Mouse (Mus musculus) midbrain, embryonic 12.5 days (tissue): ENCODE results near the gene Hvcn1. TPM values are rescaled to one million over a fixed set of nuclear protein-coding genes. Genes with fewer than 3 reads are reported as not detected.

ENCODE experiments used
- ATAC-seq: fragments of 200-750 bp; cut with Nextera tagmentation; 2 replicates; pipeline ENCODE4 v1.8.0; 2017; ENCODE audit warnings: low read depth, moderate TSS enrichment, moderate library complexity; ENCODE audit not compliant: low FRiP score
- H3K27ac ChIP-seq: fragments of 300-500 bp; sonication (generic); replicated peaks from 2 replicates; pipeline ENCODE4 v1.5.1; 2016; ENCODE audit warnings: mild to moderate bottlenecking
- H3K27me3 ChIP-seq: fragments of 300-500 bp; sonication (generic); 2 replicates; pipeline ENCODE4 v1.6.1; 2016; ENCODE audit warnings: mild to moderate bottlenecking
- H3K36me3 ChIP-seq: fragments of 300-500 bp; sonication (generic); 2 replicates; pipeline ENCODE4 v1.6.1; 2016
- H3K4me1 ChIP-seq: fragments of 300-500 bp; sonication (generic); 2 replicates; pipeline ENCODE4 v1.6.1; 2016
- H3K4me2 ChIP-seq: fragments of 300-500 bp; sonication (generic); replicated peaks from 2 replicates; pipeline ENCODE4 v1.6.1; 2016; ENCODE audit warnings: mild to moderate bottlenecking, moderate library complexity
- H3K4me3 ChIP-seq: fragments of 300-500 bp; sonication (generic); 2 replicates; pipeline ENCODE4 v1.5.1; 2016; ENCODE audit warnings: mild to moderate bottlenecking
- H3K9ac ChIP-seq: fragments of 300-500 bp; sonication (generic); replicated peaks from 2 replicates; pipeline ENCODE4 v1.6.1; 2016; ENCODE audit warnings: mild to moderate bottlenecking, moderate library complexity
- H3K9me3 ChIP-seq: fragments of 300-500 bp; sonication (generic); 2 replicates; pipeline ENCODE4 v1.6.1; 2016; ENCODE audit warnings: mild to moderate bottlenecking
- WGBS: fragments of 180-500 bp; shearing (Covaris S2); methylation state at CpG from one replicate; pipeline ENCODE4 v1.1.7; 2016; 5-methylcytosine and 5-hydroxymethylcytosine counted together
- polyA plus RNA-seq: library from polyadenylated mRNA; unstranded; fragments of >200 nt; fragmentation: Nextera tagmentation; extraction: Ambion mirVana; gene quantifications from 2 replicates; pipeline ENCODE4 v1.2.1, GENCODE M21; 2016

Hvcn1 gene
- polyA plus RNA-seq = 9.4 and 10.8 TPM in 2 replicates

DNA sequence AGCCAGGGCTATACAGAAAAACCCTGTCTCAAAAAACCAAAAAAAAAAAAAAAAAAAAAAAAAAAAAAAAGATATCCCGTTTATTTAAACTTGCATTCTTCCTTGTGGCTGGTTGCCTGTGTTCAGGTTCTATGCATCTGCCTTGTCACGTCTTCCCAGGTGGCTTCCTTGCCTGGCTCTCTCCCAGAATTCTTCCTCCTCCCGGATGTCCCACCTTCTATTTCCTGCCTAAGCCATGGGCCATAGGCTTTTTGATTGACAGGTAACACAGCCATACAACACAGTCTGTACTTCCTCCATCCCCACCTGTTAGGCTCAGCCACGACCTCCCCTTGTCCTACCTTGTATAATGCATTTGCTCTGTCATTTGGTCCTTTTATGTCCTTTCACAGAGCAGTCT, at the start of gene Hvcn1:
Hvcn1 (plus strand) TSS at position 330 of the 400 bp plus-strand sequence.
- WGBS = 78% methylated on average over 4 of the region's 4 CpGs
- H3K4me2 ChIP-seq = no peak within 1 kb of the TSS
- no peaks in the 10 kb centered on the region for H3K9me3 ChIP-seq
- H3K36me3 ChIP-seq = no peaks in the 10 kb centered on the region
- H3K27me3 ChIP-seq = no peaks in the 10 kb centered on the region
- peaks cover 17% of the 10 kb centered on the region for H3K4me1 ChIP-seq
- no peak within 1 kb of the TSS for H3K4me3 ChIP-seq
- no peak within 1 kb of the TSS for H3K27ac ChIP-seq
- no peak within 1 kb of the TSS for H3K9ac ChIP-seq
- ATAC-seq = no peak

DNA sequence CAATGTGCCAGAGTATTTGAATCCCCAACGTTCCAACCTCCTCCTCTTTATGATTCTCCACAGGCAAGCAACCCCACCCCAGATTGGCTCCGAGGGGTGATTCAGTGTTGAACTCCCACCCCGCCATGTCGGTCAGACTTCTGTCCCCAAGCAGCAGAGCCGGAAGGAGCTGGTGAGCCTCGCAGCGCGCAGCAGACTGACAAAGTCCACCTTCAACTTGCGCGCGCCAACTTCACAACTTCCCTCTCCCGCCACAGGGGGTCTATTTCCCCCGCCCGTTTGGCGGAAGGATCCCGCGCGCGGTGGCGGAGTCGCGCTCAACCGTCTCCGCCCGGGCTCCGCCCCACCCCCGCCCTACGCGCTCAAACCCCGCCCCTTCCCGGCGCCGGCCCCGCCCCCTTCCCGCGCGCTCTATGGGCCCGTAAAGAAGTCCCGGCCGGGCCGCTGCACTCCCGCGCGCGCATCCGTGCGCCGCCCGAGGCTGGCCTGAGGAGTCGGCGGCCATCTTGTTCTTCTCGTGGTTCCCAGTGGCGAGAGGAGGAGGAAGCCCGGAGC, 48.7 kb upstream of the Hvcn1 start, which contains the start of gene Ppp1cc:
Ppp1cc (plus strand) TSS at position 452 of the 555 bp plus-strand sequence.
- H3K9ac ChIP-seq = peak within 1 kb of the TSS; percentile 95
- under 1% methylated on average over 43 of the region's 54 CpGs for WGBS
- peak within 1 kb of the TSS; percentile 82 for H3K27ac ChIP-seq
- peak; percentile 93 for ATAC-seq
- peaks cover 24% of the 10 kb centered on the region for H3K36me3 ChIP-seq
- H3K4me3 ChIP-seq = peak within 1 kb of the TSS; percentile 90
- H3K27me3 ChIP-seq = peaks cover 6% of the 10 kb centered on the region; the same call in 1 of the 2 replicates
- peaks cover 52% of the 10 kb centered on the region for H3K4me1 ChIP-seq
- H3K4me2 ChIP-seq = peak within 1 kb of the TSS; percentile 62
- H3K9me3 ChIP-seq = no peaks in the 10 kb centered on the region

DNA sequence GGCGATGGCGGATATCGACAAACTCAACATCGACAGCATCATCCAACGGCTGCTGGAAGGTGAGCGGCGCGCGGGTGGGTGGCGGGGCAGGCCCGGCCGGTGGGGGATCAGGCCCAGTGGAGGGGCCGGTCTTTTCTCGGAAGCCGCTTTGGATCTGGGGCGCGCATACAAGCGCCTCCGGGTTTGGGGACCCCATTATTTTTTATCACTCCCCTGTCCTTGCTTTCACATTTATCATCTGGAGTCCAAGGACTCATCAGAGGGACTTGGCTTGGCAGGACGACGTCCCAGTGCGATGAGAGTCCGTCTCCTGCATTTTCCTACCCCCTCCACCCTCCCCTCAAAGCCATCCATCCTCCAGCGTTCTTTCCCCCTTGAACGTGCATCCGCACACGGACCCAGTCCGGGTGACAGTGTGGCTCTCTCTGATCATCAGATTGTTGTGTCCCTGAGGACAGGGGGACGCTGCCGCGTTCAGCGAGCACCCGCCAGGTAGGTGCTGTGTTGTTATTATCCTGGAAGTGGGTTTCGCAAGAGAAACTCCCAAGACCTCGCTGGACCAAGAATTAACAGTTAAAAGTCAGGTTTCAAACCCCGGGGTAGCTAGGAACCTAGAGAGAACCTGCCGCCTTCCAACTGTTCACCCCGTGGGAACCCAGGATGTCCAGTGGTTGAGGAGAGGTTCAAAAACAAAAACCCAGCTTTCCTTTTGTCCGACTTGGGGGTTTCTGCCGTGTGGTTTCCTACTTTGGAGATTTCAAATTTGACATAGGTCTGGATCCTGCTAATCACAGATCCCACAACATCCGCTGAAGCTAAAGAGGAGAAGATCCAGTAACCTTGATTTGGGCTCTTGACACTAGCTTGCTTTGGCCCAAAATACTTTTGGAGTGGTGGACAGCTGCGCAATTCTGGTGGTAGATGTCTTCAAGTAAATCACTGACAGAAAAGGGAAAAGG, 47.8 kb upstream of the Hvcn1 start:
- Histone ChIP-seq H3K36me3 (peaks cover 32% of the 10 kb centered on the region), H3K27ac (peak overlapping the region; percentile 82), H3K4me1 (peaks cover 61% of the 10 kb centered on the region), H3K4me3 (peak overlapping the region; percentile 90), H3K27me3 (peaks cover 6% of the 10 kb centered on the region; the same call in 1 of the 2 replicates), H3K9me3 (no peaks in the 10 kb centered on the region), H3K4me2 (peak overlapping the region; percentile 61), H3K9ac (peak overlapping the region; percentile 95)
- 2% methylated on average over 41 of the region's 42 CpGs for WGBS
- ATAC-seq = peak; percentile 57

DNA sequence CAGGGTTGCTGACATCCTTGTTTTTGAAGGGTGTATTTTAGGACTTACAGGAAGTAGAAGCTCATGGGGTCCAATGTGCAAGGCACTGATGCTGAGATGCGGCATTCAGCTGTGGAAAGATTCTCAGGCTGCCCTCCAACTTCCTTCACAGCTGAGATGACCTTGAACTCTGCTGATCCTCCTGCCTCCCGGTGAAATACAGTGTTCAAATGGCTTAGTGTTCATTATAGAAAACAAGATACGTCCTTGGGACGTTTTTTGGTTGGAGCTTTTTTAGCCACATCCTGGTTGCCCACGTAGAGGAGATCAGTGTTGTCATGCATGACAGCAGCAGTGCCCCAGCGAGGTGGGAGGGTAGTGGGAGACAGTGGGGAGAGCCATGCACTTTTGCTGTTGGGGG, 43.4 kb upstream of the Hvcn1 start:
- Histone ChIP-seq H3K27ac (no peak overlapping the region), H3K9me3 (no peaks in the 10 kb centered on the region), H3K36me3 (peaks cover 64% of the 10 kb centered on the region), H3K4me3 (no peak overlapping the region), H3K4me1 (peaks cover 80% of the 10 kb centered on the region), H3K9ac (0 out of 2 replicates have a peak overlapping the region, but pooled peaks have one; percentile 16), H3K27me3 (no peaks in the 10 kb centered on the region), H3K4me2 (no peak overlapping the region)
- 58% methylated on average over 6 of the region's 6 CpGs for WGBS
- ATAC-seq = no peak

DNA sequence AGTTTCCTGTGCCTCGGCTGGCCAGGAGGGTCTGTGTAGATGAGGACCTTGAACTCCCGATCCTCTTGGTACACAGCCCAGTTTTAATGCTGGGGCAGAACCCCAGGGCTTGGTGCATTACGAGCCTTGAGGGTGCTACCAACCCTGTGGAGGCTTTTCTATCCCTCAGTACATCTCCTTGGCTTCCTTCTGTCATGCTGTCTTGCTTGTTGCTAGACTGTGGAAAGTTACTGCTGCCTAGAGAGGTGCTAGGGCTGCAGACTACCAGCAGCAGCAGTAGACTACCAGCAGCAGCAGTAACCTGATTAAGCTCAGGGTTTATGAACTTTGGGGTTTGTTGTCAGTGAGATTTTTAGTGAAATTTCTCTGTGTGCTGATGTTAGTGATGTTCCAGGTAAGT, 42.6 kb upstream of the Hvcn1 start:
- Histone ChIP-seq H3K9me3 (no peaks in the 10 kb centered on the region), H3K4me1 (peaks cover 80% of the 10 kb centered on the region), H3K4me3 (no peak overlapping the region), H3K36me3 (peaks cover 72% of the 10 kb centered on the region), H3K9ac (peak overlapping the region; percentile 2; the same call in 1 of the 2 replicates), H3K4me2 (0 out of 2 replicates have a peak overlapping the region, but pooled peaks have one; percentile 4), H3K27ac (no peak overlapping the region), H3K27me3 (no peaks in the 10 kb centered on the region)
- no peak for ATAC-seq
- WGBS = 78% methylated on average over 3 of the region's 3 CpGs

DNA sequence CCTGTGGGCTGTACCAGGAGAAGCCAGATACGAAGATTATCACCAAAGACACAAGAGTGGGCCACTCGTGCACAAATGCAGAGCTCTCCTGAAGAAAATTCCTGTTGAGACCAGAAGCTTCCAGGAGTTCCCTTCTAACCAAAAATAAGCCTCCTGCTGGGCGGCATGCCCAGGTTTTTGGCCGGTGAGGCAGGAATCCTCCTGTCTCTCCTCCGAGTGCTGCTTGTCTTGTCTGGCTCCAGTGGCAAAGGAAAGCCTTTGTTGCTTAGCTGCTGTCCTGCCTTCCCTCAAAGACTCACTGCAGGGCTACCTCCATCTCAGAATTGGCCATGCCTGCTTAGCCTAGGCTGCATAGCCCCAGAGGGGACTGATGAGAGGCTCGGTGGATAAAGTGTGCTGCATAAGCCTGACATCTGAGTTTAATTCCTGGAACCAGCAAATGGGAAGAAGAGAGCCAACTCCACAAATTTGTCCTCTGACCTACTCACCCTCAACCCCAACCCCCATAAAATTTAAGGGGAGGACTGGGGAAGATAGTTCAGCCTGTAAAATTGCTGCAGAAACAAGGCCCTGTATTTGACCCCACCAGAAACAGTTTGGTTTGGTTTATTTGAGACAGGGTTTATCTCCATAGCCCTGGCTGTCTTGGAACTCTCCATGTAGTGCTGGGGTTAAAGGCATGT, 41.2 kb upstream of the Hvcn1 start:
- Histone ChIP-seq H3K36me3 (peaks cover 85% of the 10 kb centered on the region), H3K4me1 (peaks cover 68% of the 10 kb centered on the region), H3K27ac (peak overlapping the region; percentile 60), H3K9me3 (no peaks in the 10 kb centered on the region), H3K4me2 (no peak overlapping the region), H3K4me3 (0 out of 2 replicates have a peak overlapping the region, but pooled peaks have one; percentile 0), H3K9ac (peak overlapping the region; percentile 31; the same call in 1 of the 2 replicates), H3K27me3 (no peaks in the 10 kb centered on the region)
- ATAC-seq = no peak
- 68% methylated on average over 6 of the region's 6 CpGs for WGBS

DNA sequence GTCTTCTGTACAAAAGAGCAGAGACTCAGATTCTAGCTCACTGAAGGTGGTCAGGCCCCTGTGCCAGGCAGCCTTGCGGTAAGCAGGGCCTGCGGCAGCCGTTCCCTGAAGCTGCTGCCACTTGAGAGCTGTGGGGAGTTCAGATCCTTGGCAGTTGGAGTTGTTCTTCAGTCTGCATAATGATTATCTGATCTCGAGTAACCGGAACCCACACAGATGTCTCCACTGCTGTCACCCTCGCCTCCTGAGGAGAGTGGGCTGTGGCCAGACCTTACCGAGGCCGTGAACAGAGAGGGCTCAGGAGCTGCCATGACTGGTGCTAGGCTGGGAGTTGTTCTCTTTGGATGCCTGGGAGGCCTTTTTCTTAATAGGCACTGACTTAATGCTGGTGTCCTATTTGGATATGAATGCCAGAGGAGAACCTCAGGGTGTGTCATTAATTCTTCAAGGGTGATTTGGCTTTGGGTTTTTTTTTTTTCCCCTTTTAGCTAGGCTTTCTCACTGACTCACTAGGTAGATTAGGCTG, 39.9 kb upstream of the Hvcn1 start:
- Histone ChIP-seq H3K27ac (peak overlapping the region; percentile 60), H3K4me1 (peaks cover 55% of the 10 kb centered on the region), H3K4me2 (peak overlapping the region; percentile 13; the same call in 1 of the 2 replicates)

DNA sequence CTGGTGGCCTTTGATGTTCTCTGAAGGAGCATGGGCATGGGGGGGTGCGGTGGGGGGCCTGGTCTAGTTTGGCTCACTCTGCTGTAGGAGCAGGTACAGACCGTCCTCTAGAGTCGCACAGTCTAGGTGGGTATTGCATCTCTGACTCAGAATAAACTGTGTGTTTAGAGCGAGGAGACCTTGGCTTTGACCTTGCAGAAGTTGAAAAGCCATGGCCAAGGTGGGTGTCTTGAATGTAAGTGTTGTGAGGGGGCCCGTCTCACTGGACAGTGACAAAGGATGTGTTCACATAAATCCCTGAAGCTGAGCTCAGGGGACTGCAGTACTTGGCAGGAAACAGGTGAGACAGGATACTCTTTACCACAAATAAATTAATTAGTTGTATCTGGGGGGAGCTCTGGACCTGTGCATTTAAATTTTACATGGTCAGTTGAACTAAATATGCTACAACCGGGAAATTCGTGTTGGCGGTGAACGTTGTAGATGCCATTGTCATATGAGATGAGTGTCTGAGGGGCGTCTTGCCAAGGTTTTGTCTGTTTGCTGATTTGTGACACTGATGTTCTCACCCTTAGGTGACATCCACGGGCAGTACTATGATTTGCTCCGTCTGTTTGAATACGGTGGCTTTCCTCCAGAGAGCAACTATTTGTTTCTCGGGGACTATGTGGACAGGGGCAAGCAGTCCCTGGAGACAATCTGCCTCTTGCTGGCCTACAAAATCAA, 38.1 kb upstream of the Hvcn1 start:
- Histone ChIP-seq H3K36me3 (peaks cover 85% of the 10 kb centered on the region), H3K9ac (no peak overlapping the region), H3K9me3 (no peaks in the 10 kb centered on the region), H3K4me3 (no peak overlapping the region), H3K27me3 (no peaks in the 10 kb centered on the region), H3K27ac (no peak overlapping the region), H3K4me2 (no peak overlapping the region), H3K4me1 (peaks cover 37% of the 10 kb centered on the region)
- 90% methylated on average over 14 of the region's 14 CpGs for WGBS
- ATAC-seq = no peak

More for the DNA sequence above, 39.9 kb upstream of the Hvcn1 start:
- H3K9me3 ChIP-seq = no peaks in the 10 kb centered on the region
- peaks cover 85% of the 10 kb centered on the region for H3K36me3 ChIP-seq
- H3K9ac ChIP-seq = no peak overlapping the region; the same call in 1 of the 2 replicates
- no peaks in the 10 kb centered on the region for H3K27me3 ChIP-seq
- no peak for ATAC-seq
- no peak overlapping the region for H3K4me3 ChIP-seq
- 51% methylated on average over 8 of the region's 8 CpGs for WGBS

DNA sequence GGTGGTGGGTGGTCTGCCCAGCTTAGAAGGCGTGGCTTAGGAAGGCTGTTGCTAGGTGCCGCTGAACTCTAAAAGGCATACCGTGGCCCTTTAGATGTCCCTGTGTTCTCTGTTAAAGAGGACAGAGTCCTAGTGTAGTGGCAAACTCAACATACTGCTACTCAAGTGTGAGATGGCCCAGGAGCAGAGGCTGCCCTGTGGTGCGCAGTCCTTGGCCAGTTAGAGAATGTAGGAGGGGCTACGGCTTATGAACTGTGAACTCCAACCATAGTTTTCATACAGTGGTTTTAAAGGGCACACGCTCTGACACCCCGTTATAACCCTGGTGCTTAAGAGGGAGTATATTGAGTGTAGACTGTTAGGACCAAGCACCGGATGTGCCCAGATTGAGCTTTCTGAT, 35.5 kb upstream of the Hvcn1 start:
- Histone ChIP-seq H3K9ac (no peak overlapping the region), H3K4me2 (no peak overlapping the region), H3K4me1 (peaks cover 12% of the 10 kb centered on the region), H3K36me3 (peaks cover 76% of the 10 kb centered on the region), H3K27ac (no peak overlapping the region), H3K9me3 (no peaks in the 10 kb centered on the region), H3K27me3 (no peaks in the 10 kb centered on the region), H3K4me3 (no peak overlapping the region)
- WGBS = 95% methylated on average over 8 of the region's 8 CpGs
- ATAC-seq = no peak

DNA sequence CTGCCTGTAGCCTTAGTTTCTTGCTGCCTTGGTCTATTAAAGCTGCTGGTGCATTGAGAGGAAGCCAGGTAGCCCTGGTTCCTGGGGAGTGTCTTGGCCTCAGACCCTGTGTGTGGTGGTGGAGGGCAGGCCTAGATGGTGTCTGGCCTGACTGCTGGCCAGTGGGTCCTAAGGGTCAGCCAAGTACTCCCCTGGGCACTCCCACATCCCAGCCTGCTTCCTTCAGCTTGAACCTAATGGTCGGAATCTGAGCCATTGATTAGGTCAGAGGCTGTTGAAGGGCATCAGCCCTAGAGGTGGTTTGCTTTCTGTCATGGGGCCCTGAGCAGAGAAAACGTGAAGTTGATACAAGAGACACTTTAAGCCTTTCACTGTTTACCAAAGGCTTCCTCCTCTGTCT, 31.2 kb upstream of the Hvcn1 start:
- 79% methylated on average over 2 of the region's 2 CpGs for WGBS

DNA sequence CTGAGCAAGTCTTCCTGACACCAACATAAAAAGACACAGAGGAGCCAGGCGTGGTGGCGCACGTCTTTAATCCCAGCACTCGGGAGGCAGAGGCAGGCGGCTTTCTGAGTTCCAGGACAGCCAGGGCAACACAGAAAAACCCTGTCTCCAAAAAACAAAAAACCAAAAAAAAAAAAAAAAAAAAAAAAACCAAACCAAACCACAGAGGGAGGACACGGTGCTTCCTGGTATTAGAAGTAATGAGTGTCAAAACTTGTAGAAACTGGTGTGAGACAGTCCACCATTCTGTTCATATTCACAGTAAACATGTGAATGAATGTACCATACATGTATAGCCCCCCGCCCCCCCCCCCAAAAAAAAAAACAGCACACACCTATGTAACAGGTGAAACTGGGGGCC, 30.6 kb upstream of the Hvcn1 start:
- WGBS = 91% methylated on average over 7 of the region's 7 CpGs
- Histone ChIP-seq H3K36me3 (peaks cover 48% of the 10 kb centered on the region), H3K4me1 (no peaks in the 10 kb centered on the region), H3K27me3 (no peaks in the 10 kb centered on the region), H3K4me2 (no peak overlapping the region), H3K4me3 (no peak overlapping the region), H3K9ac (no peak overlapping the region), H3K27ac (no peak overlapping the region), H3K9me3 (no peaks in the 10 kb centered on the region)
- no peak for ATAC-seq

More for the DNA sequence above, 31.2 kb upstream of the Hvcn1 start:
- Histone ChIP-seq H3K36me3 (peaks cover 53% of the 10 kb centered on the region), H3K9me3 (no peaks in the 10 kb centered on the region), H3K4me3 (no peak overlapping the region), H3K27ac (no peak overlapping the region), H3K4me2 (no peak overlapping the region), H3K9ac (no peak overlapping the region), H3K4me1 (no peaks in the 10 kb centered on the region), H3K27me3 (no peaks in the 10 kb centered on the region)
- ATAC-seq = no peak
